Mouse (Mus musculus): ENCODE data around the gene Vmp1. TPM values are rescaled to one million over a fixed set of nuclear protein-coding genes. Genes with fewer than 3 reads are reported as not detected.
A peak's percentile ranks its signal among the peaks of the same experiment; 100 is the strongest.

The Vmp1 gene
- polyA plus RNA-seq, 1 experiment: 30.0 TPM

DNA sequence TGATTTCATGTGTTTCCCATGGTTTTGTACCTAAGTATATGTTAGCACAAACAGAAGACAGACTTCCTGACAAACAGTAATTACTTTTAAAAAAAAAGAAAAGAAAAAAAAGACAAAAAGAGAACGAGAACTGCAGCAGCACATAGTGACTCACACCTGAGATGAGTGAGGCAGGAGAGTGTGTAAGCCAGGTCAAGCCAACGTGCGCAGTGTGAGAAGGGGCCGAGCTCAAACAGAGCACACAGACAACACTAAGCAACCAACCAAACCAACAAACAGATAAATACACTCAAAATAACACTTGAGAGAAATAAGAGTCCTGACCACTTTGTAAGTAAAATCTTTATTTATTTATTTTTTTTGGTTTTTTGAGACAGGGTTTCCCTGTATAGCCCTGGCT, 93.6 kb downstream of the Vmp1 start:
- Histone ChIP-seq H3K36me3 (ENCODE audit: control insufficient read depth, insufficient read depth, low read length) (no peaks in the 10 kb centered on the region), H3K4me1 (ENCODE audit: control insufficient read depth, insufficient read depth, insufficient read length) (peaks cover 14% of the 10 kb centered on the region; the same call in 1 of the 2 replicates), H3K27me3 (ENCODE audit: control insufficient read depth, insufficient read depth, low read length) (no peaks in the 10 kb centered on the region), H3K4me3 (ENCODE audit: extremely low read depth, insufficient read depth, insufficient read length) (no peak overlapping the region), H3K27ac (ENCODE audit: insufficient read depth, low read length) (no peak overlapping the region)
- TF ChIP-seq CTCF (IDR thresholded peaks at IDR 0.05; ENCODE audit: extremely low read depth, insufficient read depth, insufficient read length, insufficient replicate concordance): no peak
- no peak for TF ChIP-seq POLR2A (IDR thresholded peaks at IDR 0.05; ENCODE audit: low read depth, low read length)
- DNase-seq (ENCODE audit: low read depth in 1 of 2, low spot score in 2 of 2): no peak
- 65% methylated on average over 4 of the region's 4 CpGs for WGBS

DNA sequence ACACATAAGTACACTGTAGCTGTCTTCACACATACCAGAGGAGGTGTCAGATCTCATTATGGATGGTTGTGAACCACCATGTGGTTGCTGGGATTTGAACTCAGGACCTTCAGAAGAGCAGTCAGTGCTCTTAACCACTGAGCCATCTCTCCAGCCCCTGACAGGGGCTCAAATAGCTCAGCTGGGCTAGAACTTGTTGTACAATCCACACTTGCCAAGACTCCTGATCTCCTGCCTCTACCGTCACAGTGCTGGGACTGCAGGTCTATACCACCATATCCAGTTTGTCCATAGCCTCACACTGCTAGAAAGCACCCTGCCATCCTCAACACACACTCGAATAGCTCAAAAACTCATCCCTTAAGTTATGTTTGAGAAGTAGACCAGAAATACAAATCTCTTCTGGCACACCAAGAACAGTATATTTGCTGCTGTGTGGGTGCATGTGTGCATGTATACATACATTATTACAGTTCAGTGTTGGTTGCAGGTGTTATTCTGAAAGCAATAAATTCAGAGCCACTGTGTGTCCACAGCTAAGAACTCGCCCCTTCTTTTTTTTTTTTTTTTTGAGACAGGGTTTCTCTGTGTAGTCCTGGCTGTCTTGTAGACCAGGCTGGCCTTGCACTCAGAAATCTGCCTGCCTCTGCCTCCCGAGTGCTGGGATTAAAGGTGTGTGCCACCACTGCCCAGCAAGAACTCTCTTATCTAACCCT, 94.9 kb downstream of the Vmp1 start:
- 0 out of 2 replicates have a peak, but pooled peaks cover 2% of the 10 kb centered on the region for H3K36me3 ChIP-seq (ENCODE audit: control insufficient read depth, insufficient read depth, low read length)
- no peaks in the 10 kb centered on the region for H3K27me3 ChIP-seq (ENCODE audit: control insufficient read depth, insufficient read depth, low read length)
- TF ChIP-seq POLR2A (IDR thresholded peaks at IDR 0.05; ENCODE audit: low read depth, low read length) (no peak), CTCF (IDR thresholded peaks at IDR 0.05; ENCODE audit: extremely low read depth, insufficient read depth, insufficient read length, insufficient replicate concordance) (no peak)
- H3K27ac ChIP-seq (ENCODE audit: insufficient read depth, low read length): no peak overlapping the region
- DNase-seq (ENCODE audit: low read depth in 1 of 2, low spot score in 2 of 2): no peak
- H3K4me3 ChIP-seq (ENCODE audit: extremely low read depth, insufficient read depth, insufficient read length): no peak overlapping the region
- WGBS: 89% methylated on average over 4 of the region's 4 CpGs
- peaks cover 7% of the 10 kb centered on the region; the same call in 1 of the 2 replicates for H3K4me1 ChIP-seq (ENCODE audit: control insufficient read depth, insufficient read depth, insufficient read length)

DNA sequence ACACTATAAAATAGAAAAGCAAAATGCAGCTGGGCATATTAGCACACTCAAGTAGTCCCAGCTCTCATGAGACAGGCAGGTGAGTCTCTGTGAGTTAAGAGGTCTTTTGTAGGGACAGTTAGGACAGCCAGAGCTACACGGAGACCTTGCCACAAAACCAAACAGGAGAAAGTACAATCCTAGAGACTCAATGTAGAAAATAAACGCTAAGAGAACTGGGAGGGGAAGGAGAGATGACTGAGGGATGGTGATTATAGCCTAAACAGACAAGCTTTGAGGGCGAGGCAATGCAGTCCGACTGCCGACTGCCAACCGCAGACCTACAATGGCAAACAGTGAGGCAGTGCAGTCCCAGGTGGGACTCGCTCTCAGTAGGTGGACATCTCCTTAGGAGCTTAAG, 95.8 kb downstream of the Vmp1 start:
- Histone ChIP-seq H3K27ac (ENCODE audit: insufficient read depth, low read length) (peak overlapping the region; percentile 61), H3K27me3 (ENCODE audit: control insufficient read depth, insufficient read depth, low read length) (no peaks in the 10 kb centered on the region), H3K4me3 (ENCODE audit: extremely low read depth, insufficient read depth, insufficient read length) (no peak overlapping the region), H3K36me3 (ENCODE audit: control insufficient read depth, insufficient read depth, low read length) (0 out of 2 replicates have a peak, but pooled peaks cover 2% of the 10 kb centered on the region), H3K4me1 (ENCODE audit: control insufficient read depth, insufficient read depth, insufficient read length) (peaks cover 7% of the 10 kb centered on the region; the same call in 1 of the 2 replicates)
- DNase-seq (ENCODE audit: low read depth in 1 of 2, low spot score in 2 of 2): no peak
- WGBS: 26% methylated on average over 7 of the region's 7 CpGs
- TF ChIP-seq CTCF (IDR thresholded peaks at IDR 0.05; ENCODE audit: extremely low read depth, insufficient read depth, insufficient read length, insufficient replicate concordance) (no peak), POLR2A (IDR thresholded peaks at IDR 0.05; ENCODE audit: low read depth, low read length) (no peak; the same call in 1 of the 2 replicates)

DNA sequence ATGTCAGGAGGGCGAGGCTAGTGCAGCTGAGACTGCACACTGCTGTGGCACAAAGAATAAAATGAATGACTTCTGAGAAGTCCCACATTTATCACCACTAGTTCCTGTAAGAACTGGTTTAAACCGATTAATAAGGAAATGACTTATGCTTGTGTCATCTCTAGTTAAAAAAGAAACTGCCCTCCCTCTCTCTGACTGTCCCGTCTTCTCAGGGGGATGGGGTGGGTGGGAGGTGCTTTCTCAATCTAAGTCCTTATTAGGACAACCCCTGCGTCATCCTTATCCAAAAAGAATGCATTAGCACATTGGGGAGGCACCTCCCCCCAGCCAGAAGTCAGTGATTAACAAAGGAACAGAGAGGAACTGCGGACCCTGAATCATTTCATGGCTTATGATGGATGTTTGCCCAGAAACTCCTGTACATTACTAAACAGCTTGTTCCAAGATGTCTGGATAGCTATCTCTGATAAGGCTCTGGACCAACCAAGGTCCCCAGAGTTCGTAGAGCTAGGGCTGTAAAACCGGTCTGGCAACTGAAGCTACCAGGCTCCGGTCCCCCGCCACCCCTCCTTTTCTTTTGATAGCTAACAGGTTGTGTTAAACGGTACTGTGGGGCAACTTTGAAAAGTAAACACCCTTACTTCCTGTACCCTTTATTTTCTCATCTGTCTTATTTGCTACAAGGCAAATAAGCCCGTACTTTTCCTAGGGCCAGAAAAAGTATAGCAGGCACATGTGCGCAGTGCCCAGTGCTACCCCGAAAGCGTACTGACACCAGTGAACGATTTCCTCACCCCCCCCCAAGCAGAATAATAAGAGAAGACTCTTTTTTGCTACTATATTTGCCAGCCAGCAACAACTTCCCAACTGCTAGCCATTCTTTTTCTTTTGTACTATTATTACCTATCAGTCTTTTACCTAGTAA, 96.5 kb downstream of the Vmp1 start:
- 0 out of 2 replicates have a peak, but pooled peaks cover 2% of the 10 kb centered on the region for H3K36me3 ChIP-seq (ENCODE audit: control insufficient read depth, insufficient read depth, low read length)
- TF ChIP-seq CTCF (IDR thresholded peaks at IDR 0.05; ENCODE audit: extremely low read depth, insufficient read depth, insufficient read length, insufficient replicate concordance) (no peak), POLR2A (IDR thresholded peaks at IDR 0.05; ENCODE audit: low read depth, low read length) (peak; percentile 88)
- WGBS: 1% methylated on average over 15 of the region's 15 CpGs
- peaks cover 4% of the 10 kb centered on the region; the same call in 1 of the 2 replicates for H3K4me1 ChIP-seq (ENCODE audit: control insufficient read depth, insufficient read depth, insufficient read length)
- no peaks in the 10 kb centered on the region for H3K27me3 ChIP-seq (ENCODE audit: control insufficient read depth, insufficient read depth, low read length)
- DNase-seq (ENCODE audit: low read depth in 1 of 2, low spot score in 2 of 2): peak; percentile 33 to 77
- peak overlapping the region; percentile 95 for H3K27ac ChIP-seq (ENCODE audit: insufficient read depth, low read length)
- H3K4me3 ChIP-seq (ENCODE audit: extremely low read depth, insufficient read depth, insufficient read length): peak overlapping the region; percentile 74

DNA sequence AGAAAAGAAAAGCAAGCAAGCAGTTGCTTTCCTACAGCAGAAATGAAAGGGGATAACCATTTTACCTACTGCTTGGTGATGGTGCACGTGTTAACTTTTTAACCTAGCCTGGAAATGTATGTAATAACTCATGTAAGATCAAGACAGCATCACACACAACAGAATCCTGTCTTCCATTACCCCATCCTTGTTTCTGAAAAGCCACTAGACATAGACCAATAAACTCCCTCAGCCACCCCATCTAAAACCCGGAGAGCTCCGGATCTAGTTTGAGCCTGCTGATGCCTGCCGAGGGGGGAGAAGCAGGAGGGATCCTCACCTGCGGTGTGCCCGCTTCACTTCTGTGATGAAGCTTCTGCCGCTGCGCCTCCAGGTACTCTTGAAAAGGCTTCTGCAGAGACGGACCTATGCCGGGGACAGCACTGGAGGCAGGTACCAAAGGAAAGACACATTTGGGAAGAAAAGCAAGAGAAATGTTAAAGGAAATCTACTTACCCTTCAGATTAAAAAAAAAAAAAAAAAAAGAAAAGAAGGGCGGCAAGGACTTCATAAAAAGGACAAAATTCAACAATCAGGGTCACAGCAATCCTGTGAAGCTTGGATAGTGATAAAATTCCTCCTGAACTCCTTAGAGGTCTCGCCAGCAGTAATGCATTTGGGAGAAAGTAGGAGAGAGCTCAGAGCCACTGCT, 97.3 kb downstream of the Vmp1 start:
- 0 out of 2 replicates have a peak, but pooled peaks cover 2% of the 10 kb centered on the region for H3K36me3 ChIP-seq (ENCODE audit: control insufficient read depth, insufficient read depth, low read length)
- no peaks in the 10 kb centered on the region for H3K27me3 ChIP-seq (ENCODE audit: control insufficient read depth, insufficient read depth, low read length)
- under 1% methylated on average over 12 of the region's 12 CpGs for WGBS
- peak overlapping the region; percentile 74 for H3K4me3 ChIP-seq (ENCODE audit: extremely low read depth, insufficient read depth, insufficient read length)
- H3K27ac ChIP-seq (ENCODE audit: insufficient read depth, low read length): peak overlapping the region; percentile 95
- H3K4me1 ChIP-seq (ENCODE audit: control insufficient read depth, insufficient read depth, insufficient read length): peaks cover 8% of the 10 kb centered on the region; the same call in 1 of the 2 replicates
- peak in 1 of 2 experiments; percentile 40 for DNase-seq (ENCODE audit: low read depth in 1 of 2, low spot score in 2 of 2)
- no peak for TF ChIP-seq POLR2A (IDR thresholded peaks at IDR 0.05; ENCODE audit: low read depth, low read length)
- no peak for TF ChIP-seq CTCF (IDR thresholded peaks at IDR 0.05; ENCODE audit: extremely low read depth, insufficient read depth, insufficient read length, insufficient replicate concordance)

DNA sequence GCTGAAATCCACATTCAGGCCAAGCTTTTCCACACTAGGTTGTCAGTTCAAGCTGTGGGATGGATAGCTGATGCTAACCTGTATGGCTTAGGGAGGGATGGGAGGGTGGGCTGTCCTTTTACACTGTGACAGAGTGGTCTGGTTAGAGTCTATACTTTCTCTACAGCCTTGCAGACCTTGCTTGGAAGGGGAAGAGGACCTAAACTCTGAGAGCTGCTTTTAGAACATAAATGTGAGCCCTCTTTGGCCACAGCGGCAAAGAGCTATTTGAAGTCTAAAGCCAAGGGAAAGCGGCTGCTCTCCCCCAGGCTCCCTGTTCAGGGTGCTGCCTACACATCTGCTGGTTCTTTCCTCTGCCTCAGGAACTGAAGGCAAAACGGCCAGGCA, 98.0 kb downstream of the Vmp1 start:
- peak overlapping the region; percentile 57 for H3K4me3 ChIP-seq (ENCODE audit: extremely low read depth, insufficient read depth, insufficient read length)
- 1% methylated on average over 3 of the region's 3 CpGs for WGBS

More for the DNA sequence above, 98.0 kb downstream of the Vmp1 start:
- Histone ChIP-seq H3K27me3 (ENCODE audit: control insufficient read depth, insufficient read depth, low read length) (no peaks in the 10 kb centered on the region), H3K27ac (ENCODE audit: insufficient read depth, low read length) (peak overlapping the region; percentile 87), H3K4me1 (ENCODE audit: control insufficient read depth, insufficient read depth, insufficient read length) (peaks cover 11% of the 10 kb centered on the region; the same call in 1 of the 2 replicates), H3K36me3 (ENCODE audit: control insufficient read depth, insufficient read depth, low read length) (0 out of 2 replicates have a peak, but pooled peaks cover 2% of the 10 kb centered on the region)
- DNase-seq (ENCODE audit: low read depth in 1 of 2, low spot score in 2 of 2): no peak
- TF ChIP-seq CTCF (IDR thresholded peaks at IDR 0.05; ENCODE audit: extremely low read depth, insufficient read depth, insufficient read length, insufficient replicate concordance): no peak
- TF ChIP-seq POLR2A (IDR thresholded peaks at IDR 0.05; ENCODE audit: low read depth, low read length): no peak
